Mouse (Mus musculus) stomach, embryonic 14.5 days (tissue): Measurements from ENCODE around the gene Ank3. TPM values are rescaled to one million over a fixed set of nuclear protein-coding genes. Genes with fewer than 3 reads are reported as not detected.

Experiments
- ATAC-seq: fragments of 200-750 bp; cut with Nextera tagmentation; 2 replicates; pipeline ENCODE4 v1.8.0; 2017; ENCODE audit warnings: low read depth, moderate TSS enrichment; ENCODE audit not compliant: insufficient number of reproducible peaks, insufficient read depth, low FRiP score
- H3K27ac ChIP-seq: fragments of 300-500 bp; sonication (generic); 2 replicates; pipeline ENCODE4 v1.5.1; 2014; ENCODE audit warnings: mild to moderate bottlenecking, low read length, moderate library complexity, mixed read lengths
- H3K27me3 ChIP-seq: fragments of 300-500 bp; sonication (generic); 2 replicates; pipeline ENCODE4 v1.6.1; 2014; ENCODE audit warnings: low read length, control low read depth, mixed read lengths; ENCODE audit not compliant: control insufficient read depth, insufficient read depth
- H3K36me3 ChIP-seq: fragments of 300-500 bp; sonication (generic); 2 replicates; pipeline ENCODE4 v1.6.1; 2014; ENCODE audit warnings: mild to moderate bottlenecking, control low read depth, low read length, moderate library complexity, mixed read lengths; ENCODE audit not compliant: control insufficient read depth, insufficient read depth
- H3K4me1 ChIP-seq: fragments of 300-500 bp; sonication (generic); 2 replicates; pipeline ENCODE4 v1.6.1; 2014; ENCODE audit warnings: low read length, control low read depth, mixed read lengths; ENCODE audit not compliant: control insufficient read depth, insufficient read depth
- H3K4me2 ChIP-seq: fragments of 300-500 bp; sonication (generic); replicated peaks from 2 replicates; pipeline ENCODE4 v1.6.1; 2014; ENCODE audit warnings: low read depth, low read length, control low read depth
- H3K4me3 ChIP-seq: fragments of 300-500 bp; sonication (generic); 2 replicates; pipeline ENCODE4 v1.5.1; 2014; ENCODE audit warnings: low read depth, low read length, control low read depth
- H3K9ac ChIP-seq: fragments of 300-500 bp; sonication (generic); replicated peaks from 2 replicates; pipeline ENCODE4 v1.6.1; 2014; ENCODE audit warnings: low read depth, mild to moderate bottlenecking, control low read depth, low read length, moderate library complexity, mixed read lengths
- H3K9me3 ChIP-seq: fragments of 300-500 bp; sonication (generic); 2 replicates; pipeline ENCODE4 v1.6.1; 2016; ENCODE audit warnings: low read depth, low read length, control low read depth; ENCODE audit not compliant: control insufficient read depth
- WGBS: fragments of 180-500 bp; shearing (Covaris S2); extraction: QIAGEN DNeasy Blood & Tissue Kit; methylation state at CpG from one replicate; pipeline ENCODE4 v1.1.7; 2014; 5-methylcytosine and 5-hydroxymethylcytosine counted together
- polyA plus RNA-seq: library from polyadenylated mRNA; unstranded; fragments of >200 nt; fragmentation: Nextera tagmentation; extraction: Ambion mirVana; gene quantifications from 2 replicates; pipeline ENCODE4 v1.2.1, GENCODE M21; 2014

The Ank3 gene
- polyA plus RNA-seq, 1 experiment from 2014 or later, result 46.1 TPM

DNA sequence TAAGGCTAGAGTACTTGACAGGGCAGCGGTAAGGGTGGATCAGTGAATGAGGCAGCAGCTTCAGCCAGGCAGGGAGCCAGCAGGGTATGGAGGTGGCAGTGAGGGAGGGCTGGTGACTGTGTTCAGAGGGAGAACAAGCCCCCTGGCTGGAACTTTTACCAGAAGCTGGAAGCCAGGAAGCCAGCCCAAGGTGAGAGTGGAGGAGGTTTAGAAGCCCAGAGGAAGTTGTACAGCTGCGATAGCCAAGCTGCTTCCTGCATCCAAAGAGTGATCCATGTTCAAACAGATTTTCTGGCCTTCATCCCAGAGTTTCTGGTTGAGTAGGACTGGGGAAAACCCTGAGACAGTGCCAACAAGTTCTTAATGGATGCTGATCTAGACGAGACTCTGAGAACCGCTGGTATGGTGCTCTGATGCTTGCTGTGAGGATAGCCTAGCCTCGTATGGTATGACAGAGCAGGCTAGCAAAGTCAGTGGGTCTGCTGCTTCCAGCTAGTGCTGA lies 213.3 kb downstream of the Ank3 start:
- 40% methylated on average over 5 of the region's 5 CpGs for WGBS
- H3K9me3 ChIP-seq, result no peaks in the 10 kb centered on the region
- peak; percentile 63; the same call in 1 of the 2 replicates for ATAC-seq
- peak overlapping the region; percentile 72 for H3K27ac ChIP-seq
- no peak overlapping the region for H3K4me3 ChIP-seq
- H3K36me3 ChIP-seq, result no peaks in the 10 kb centered on the region
- H3K9ac ChIP-seq, result no peak overlapping the region
- no peak overlapping the region for H3K4me2 ChIP-seq
- H3K27me3 ChIP-seq, result no peaks in the 10 kb centered on the region
- peaks cover 4% of the 10 kb centered on the region for H3K4me1 ChIP-seq

DNA sequence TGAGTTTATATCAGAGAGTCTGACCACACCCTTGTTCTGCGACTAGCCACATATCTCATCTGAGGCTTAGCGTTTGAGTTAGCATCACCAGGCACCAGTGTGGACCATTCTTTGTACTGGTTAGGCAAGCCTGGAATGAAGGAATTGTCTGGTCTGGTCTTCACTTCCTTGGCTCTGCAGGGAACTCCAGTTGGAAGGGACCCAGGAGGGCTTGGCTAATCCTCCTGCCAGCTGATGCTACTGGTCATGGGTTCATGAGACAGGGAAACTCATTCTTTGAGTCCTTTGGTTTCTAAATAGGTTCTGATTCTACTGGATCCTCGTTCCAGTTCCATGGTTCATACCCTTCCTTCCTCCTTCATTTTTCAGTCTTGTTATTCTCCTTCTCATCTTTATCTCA lies 218.4 kb downstream of the Ank3 start:
- no peaks in the 10 kb centered on the region for H3K36me3 ChIP-seq
- H3K9me3 ChIP-seq, result no peaks in the 10 kb centered on the region

DNA sequence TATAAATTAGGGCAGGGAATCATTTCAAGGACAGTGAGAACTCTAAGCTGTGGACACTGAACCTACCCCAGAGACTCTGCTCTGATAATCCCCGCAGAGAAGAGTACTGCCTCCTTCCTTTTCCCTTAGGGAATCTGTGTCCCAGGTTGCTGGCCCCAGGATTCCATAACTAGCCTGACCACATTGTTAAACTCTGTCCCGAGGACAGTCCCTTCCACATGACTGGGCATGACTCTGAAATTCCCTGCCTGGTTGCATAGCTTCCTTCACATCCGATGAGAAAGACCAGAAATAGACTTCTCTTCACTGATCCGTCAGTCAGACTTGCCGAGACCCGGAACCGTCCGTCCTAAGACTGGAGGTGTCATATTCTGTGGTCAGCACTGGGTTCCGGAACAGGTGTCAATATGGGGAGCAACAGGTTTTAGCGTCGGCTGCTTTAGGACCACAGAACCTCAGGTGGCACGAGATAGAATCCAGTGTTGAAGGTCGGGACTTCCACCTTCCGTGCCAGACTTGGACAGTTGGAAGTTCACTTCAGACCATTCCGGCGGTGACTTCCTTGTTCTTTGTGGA lies 219.1 kb downstream of the Ank3 start:
- Histone ChIP-seq H3K9ac (no peak overlapping the region), H3K4me2 (no peak overlapping the region), H3K4me1 (no peaks in the 10 kb centered on the region), H3K36me3 (no peaks in the 10 kb centered on the region), H3K27ac (no peak overlapping the region), H3K27me3 (no peaks in the 10 kb centered on the region), H3K4me3 (no peak overlapping the region), H3K9me3 (no peaks in the 10 kb centered on the region)
- WGBS, result 88% methylated on average over 16 of the region's 16 CpGs
- no peak for ATAC-seq

More for the DNA sequence above, 218.4 kb downstream of the Ank3 start:
- Histone ChIP-seq H3K27ac (no peak overlapping the region), H3K9ac (no peak overlapping the region), H3K4me1 (no peaks in the 10 kb centered on the region; the same call in none of the 2 replicates), H3K4me3 (no peak overlapping the region), H3K4me2 (no peak overlapping the region), H3K27me3 (no peaks in the 10 kb centered on the region)
- WGBS, result 85% methylated on average over 3 of the region's 3 CpGs
- no peak for ATAC-seq

DNA sequence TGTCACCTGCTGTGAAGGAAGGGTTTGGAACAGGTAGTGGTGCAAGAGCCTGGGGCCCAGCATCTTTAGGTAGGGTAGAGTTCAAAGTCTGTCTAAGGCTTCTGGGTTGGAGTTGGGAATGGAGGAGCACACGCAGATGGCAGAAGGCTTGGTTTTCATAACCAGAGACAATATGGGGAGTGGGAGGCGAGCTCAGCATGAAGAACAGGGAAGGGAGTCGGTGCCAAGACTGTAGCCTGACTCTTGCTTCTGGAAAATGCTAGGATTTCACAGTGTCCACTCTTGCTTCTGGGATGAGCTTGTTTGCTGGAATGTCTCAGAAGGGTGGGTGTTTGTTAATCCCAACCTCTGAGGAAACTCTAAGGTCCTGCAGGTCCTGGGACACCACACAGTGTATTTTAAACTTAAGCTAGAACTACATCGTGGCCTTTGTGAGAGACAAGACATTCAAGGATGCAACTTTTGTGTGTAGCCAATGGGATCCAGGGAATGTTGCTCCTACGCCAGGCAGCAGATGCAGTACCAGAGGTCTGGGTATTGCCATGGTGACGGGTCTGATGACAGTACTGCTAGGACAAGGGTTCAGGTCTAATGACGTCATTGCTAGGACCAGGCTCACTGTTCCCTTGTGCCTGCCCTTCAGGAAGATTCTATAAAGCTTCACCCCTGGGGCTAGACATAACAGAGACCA lies 222.3 kb downstream of the Ank3 start:
- no peak overlapping the region for H3K9ac ChIP-seq
- no peak overlapping the region for H3K27ac ChIP-seq
- H3K27me3 ChIP-seq, result no peaks in the 10 kb centered on the region
- no peak for ATAC-seq
- H3K36me3 ChIP-seq, result no peaks in the 10 kb centered on the region
- H3K4me1 ChIP-seq, result no peaks in the 10 kb centered on the region
- H3K9me3 ChIP-seq, result no peaks in the 10 kb centered on the region
- 83% methylated on average over 7 of the region's 7 CpGs for WGBS
- H3K4me3 ChIP-seq, result no peak overlapping the region
- no peak overlapping the region for H3K4me2 ChIP-seq

DNA sequence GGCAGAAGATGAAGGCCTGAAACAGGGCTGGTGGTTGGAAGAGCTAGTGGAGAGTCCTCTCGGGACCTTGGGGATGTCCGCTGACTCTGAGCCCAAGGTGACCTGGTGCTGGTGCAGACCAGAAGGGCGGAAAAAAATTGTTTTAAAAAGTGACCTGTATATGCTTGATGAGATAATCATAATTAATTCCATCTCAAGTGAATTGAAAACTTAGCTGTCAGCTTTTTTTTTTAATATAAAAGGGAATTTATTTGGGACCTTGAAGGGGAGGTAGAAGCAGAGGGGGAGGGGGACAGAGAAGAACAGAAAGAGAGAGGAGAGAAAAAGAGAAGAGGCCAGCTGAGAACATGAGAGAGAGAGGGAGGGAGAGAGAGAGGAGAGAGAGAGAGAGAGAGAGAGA lies 229.2 kb downstream of the Ank3 start:
- Histone ChIP-seq H3K4me1 (0 out of 2 replicates have a peak, but pooled peaks cover 3% of the 10 kb centered on the region), H3K9me3 (no peaks in the 10 kb centered on the region), H3K4me3 (no peak overlapping the region), H3K4me2 (no peak overlapping the region), H3K36me3 (no peaks in the 10 kb centered on the region), H3K27me3 (no peaks in the 10 kb centered on the region), H3K27ac (no peak overlapping the region), H3K9ac (no peak overlapping the region)
- 90% methylated on average over 3 of the region's 3 CpGs for WGBS
- no peak for ATAC-seq

DNA sequence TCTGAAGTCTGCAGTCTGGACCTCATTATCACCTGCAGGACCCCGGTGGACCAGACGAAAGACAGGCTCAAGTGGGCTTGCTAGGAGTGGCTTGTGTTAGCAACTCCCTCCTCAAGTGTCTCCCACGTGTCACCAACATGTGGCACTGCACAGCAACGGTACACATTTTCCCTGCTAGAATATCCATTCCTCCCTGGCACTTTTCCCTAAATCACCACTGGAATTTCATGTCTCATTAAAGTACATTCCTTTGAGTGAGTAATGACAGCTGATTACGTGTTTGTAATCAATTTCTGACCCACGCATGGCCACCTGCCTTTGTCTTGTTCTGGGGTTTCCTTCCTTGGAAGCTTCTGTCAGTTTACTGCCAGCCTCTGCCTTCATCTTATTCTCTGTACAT lies 230.2 kb downstream of the Ank3 start:
- Histone ChIP-seq H3K4me2 (no peak overlapping the region), H3K9ac (no peak overlapping the region), H3K36me3 (no peaks in the 10 kb centered on the region), H3K27ac (no peak overlapping the region), H3K9me3 (no peaks in the 10 kb centered on the region), H3K4me3 (no peak overlapping the region), H3K27me3 (no peaks in the 10 kb centered on the region), H3K4me1 (0 out of 2 replicates have a peak, but pooled peaks cover 3% of the 10 kb centered on the region)
- 52% methylated on average over 6 of the region's 6 CpGs for WGBS
- no peak for ATAC-seq

DNA sequence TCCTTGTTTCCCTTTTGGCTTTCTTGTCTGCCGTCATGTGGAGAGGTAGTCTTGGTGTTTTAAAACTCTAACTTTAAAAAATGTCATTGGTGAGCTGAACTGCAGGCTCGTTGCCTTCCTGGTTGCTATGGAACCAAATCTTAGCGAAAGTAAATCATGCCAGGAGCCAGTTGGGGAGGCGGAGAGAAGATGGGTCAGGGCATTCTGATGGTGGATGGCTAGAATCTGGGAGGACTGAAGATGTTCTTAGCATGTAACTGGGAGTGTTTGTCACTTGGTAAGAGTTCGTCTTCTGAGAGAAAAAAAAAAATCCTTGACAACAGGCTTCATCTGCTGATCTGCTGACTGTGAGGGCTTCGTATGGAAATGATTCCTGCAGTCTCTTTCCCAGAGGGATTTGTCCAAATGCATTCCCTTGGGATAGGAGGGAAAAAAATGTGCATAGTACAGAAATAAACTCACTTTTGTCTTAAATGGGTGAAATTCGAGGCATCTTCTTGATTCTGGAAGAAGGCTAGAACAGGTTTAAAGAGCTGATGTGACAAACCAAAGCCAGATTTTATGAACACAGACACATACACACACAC lies 232.3 kb downstream of the Ank3 start:
- Histone ChIP-seq H3K9me3 (no peaks in the 10 kb centered on the region), H3K27ac (no peak overlapping the region), H3K4me2 (no peak overlapping the region), H3K36me3 (no peaks in the 10 kb centered on the region), H3K9ac (no peak overlapping the region), H3K27me3 (no peaks in the 10 kb centered on the region), H3K4me3 (no peak overlapping the region), H3K4me1 (0 out of 2 replicates have a peak, but pooled peaks cover 3% of the 10 kb centered on the region)
- no peak for ATAC-seq
- WGBS, result 40% methylated on average over 7 of the region's 7 CpGs

DNA sequence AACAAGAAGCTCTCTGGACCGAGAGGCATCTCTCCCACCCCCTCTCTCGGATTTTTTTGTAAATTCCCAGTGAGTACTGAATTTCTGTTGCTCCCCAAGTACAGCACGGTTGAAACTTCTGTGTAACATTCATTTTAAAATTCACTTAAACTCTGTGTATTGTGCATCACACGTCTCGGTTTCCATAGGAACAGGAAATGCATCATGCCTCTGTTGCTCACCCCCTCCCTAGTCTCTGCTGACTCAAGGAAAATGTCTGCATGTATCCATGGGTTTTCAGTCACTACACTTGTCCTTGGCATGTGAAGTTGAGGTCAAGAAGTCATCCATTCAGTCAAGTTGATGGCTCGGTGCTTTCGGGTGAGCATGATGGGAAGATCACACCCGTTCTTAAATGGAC lies 234.3 kb downstream of the Ank3 start:
- Histone ChIP-seq H3K27ac (no peak overlapping the region), H3K27me3 (no peaks in the 10 kb centered on the region), H3K4me3 (no peak overlapping the region), H3K36me3 (no peaks in the 10 kb centered on the region), H3K4me1 (0 out of 2 replicates have a peak, but pooled peaks cover 3% of the 10 kb centered on the region), H3K9ac (no peak overlapping the region), H3K4me2 (no peak overlapping the region), H3K9me3 (no peaks in the 10 kb centered on the region)
- 88% methylated on average over 8 of the region's 8 CpGs for WGBS
- ATAC-seq, result no peak
